Mouse (Mus musculus) MEL (cell line): ENCODE results near the gene Ccl24. TPM values are rescaled to one million over a fixed set of nuclear protein-coding genes. Genes with fewer than 3 reads are reported as not detected.

ENCODE experiments used
- DNase-seq: peaks from one replicate; pipeline ENCODE4 v3.0.0; 2011; ENCODE audit warnings: low read depth, low spot score
- H3K27ac ChIP-seq: 2 replicates; pipeline ENCODE4 v1.5.1; 2012; ENCODE audit warnings: low read depth, mild to moderate bottlenecking, control low read depth, low read length, moderate library complexity; ENCODE audit not compliant: control insufficient read depth
- H3K27me3 ChIP-seq, 2 experiments: fragments of 150-350 bp in 1 of 2; sonication (generic) in 1 of 2; 2 replicates each; pipeline ENCODE4 v1.6.1; 2012; ENCODE audit warnings: low read length in 2 of 2, mild to moderate bottlenecking in 2 of 2, improper control_type of control experiment in 1 of 2, moderate library complexity in 1 of 2; ENCODE audit not compliant: insufficient read depth in 2 of 2, control insufficient read depth in 1 of 2
- H3K36me3 ChIP-seq, 2 experiments: 2 replicates each; pipeline ENCODE4 v1.6.1; 2012 to 2014; ENCODE audit warnings: low read length in 2 of 2, improper control_type of control experiment in 1 of 2, inconsistent platforms in 1 of 2, mild to moderate bottlenecking in 1 of 2; ENCODE audit not compliant: insufficient read depth in 2 of 2, control insufficient read depth in 1 of 2
- H3K4me1 ChIP-seq, 2 experiments: fragments of 150-350 bp in 1 of 2; sonication (generic) in 1 of 2; 2 replicates each; pipeline ENCODE4 v1.6.1; 2012; ENCODE audit warnings: low read length in 2 of 2, improper control_type of control experiment in 1 of 2, mild to moderate bottlenecking in 1 of 2; ENCODE audit not compliant: insufficient read depth in 2 of 2, control insufficient read depth in 1 of 2
- H3K4me3 ChIP-seq, 2 experiments: fragments of 150-350 bp in 1 of 2; sonication (generic) in 1 of 2; 2 replicates each; pipeline ENCODE4 v1.5.1; 2012; ENCODE audit warnings: low read depth in 2 of 2, low read length in 2 of 2, mild to moderate bottlenecking in 2 of 2, moderate library complexity in 2 of 2, control low read depth in 1 of 2, improper control_type of control experiment in 1 of 2; ENCODE audit not compliant: control insufficient read depth in 1 of 2, insufficient read depth in 1 of 2
- H3K79me2 ChIP-seq: 2 replicates; pipeline ENCODE4 v1.6.1; 2012; ENCODE audit warnings: mild to moderate bottlenecking, low read length, moderate library complexity; ENCODE audit not compliant: control insufficient read depth, poor library complexity, insufficient read depth
- H3K9ac ChIP-seq: 2 replicates; pipeline ENCODE4 v1.6.1; 2012; ENCODE audit warnings: low read depth, mild to moderate bottlenecking, control low read depth, low read length, moderate library complexity; ENCODE audit not compliant: control insufficient read depth, poor library complexity, severe bottlenecking
- H3K9me3 ChIP-seq: fragments of 150-350 bp; sonication (generic); replicated peaks from 2 replicates; pipeline ENCODE4 v1.6.1; 2012; ENCODE audit warnings: mild to moderate bottlenecking, low read length, improper control_type of control experiment, moderate library complexity; ENCODE audit not compliant: insufficient read depth
- BHLHE40 ChIP-seq: IDR thresholded peaks from 2 replicates; pipeline ENCODE4 v1.6.1; 2012; ENCODE audit warnings: low read depth, mild to moderate bottlenecking, inconsistent platforms, low read length, improper control_type of control experiment, borderline replicate concordance
- E2F4 ChIP-seq: IDR thresholded peaks from 2 replicates; pipeline ENCODE4 v1.6.1; 2011; ENCODE audit warnings: low read depth, low read length, improper control_type of control experiment, borderline replicate concordance
- EP300 ChIP-seq, 2 experiments: IDR thresholded peaks; 2 replicates each; pipeline ENCODE4 v1.6.1; 2011; ENCODE audit warnings: improper control_type of control experiment in 2 of 2, low read length in 2 of 2, low read depth in 1 of 2, mild to moderate bottlenecking in 1 of 2
- GABPA ChIP-seq: IDR thresholded peaks from 2 replicates; pipeline ENCODE4 v1.6.1; 2012; ENCODE audit warnings: low read depth, mild to moderate bottlenecking, inconsistent platforms, low read length, improper control_type of control experiment, moderate library complexity
- GATA1 ChIP-seq: IDR thresholded peaks from 2 replicates; pipeline ENCODE4 v1.6.1; 2011; ENCODE audit warnings: low read depth, low read length, improper control_type of control experiment
- HCFC1 ChIP-seq: IDR thresholded peaks from 2 replicates; pipeline ENCODE4 v1.6.1; 2012; ENCODE audit warnings: low read depth, mild to moderate bottlenecking, inconsistent platforms, low read length, improper control_type of control experiment, moderate library complexity
- JUND ChIP-seq: IDR thresholded peaks from 2 replicates; pipeline ENCODE4 v1.6.1; 2011; ENCODE audit warnings: low read depth, mild to moderate bottlenecking, improper control_type of control experiment, low read length
- KAT2A ChIP-seq: conservative IDR thresholded peaks from 2 replicates; pipeline ENCODE4 v1.6.1; 2012; ENCODE audit warnings: low read depth, low read length, improper control_type of control experiment, inconsistent platforms
- MAX ChIP-seq: IDR thresholded peaks from 2 replicates; pipeline ENCODE4 v1.6.1; 2011; ENCODE audit warnings: low read length, improper control_type of control experiment
- MAZ ChIP-seq: IDR thresholded peaks from 2 replicates; pipeline ENCODE4 v1.6.1; 2012; ENCODE audit warnings: low read depth, mild to moderate bottlenecking, inconsistent platforms, low read length, improper control_type of control experiment
- MXI1 ChIP-seq: IDR thresholded peaks from 2 replicates; pipeline ENCODE4 v1.6.1; 2011; ENCODE audit warnings: mild to moderate bottlenecking, low read depth, low read length, improper control_type of control experiment
- MYB ChIP-seq: IDR thresholded peaks from 2 replicates; pipeline ENCODE4 v1.6.1; 2011; ENCODE audit warnings: mild to moderate bottlenecking, low read depth, low read length, improper control_type of control experiment
- MYC ChIP-seq: IDR thresholded peaks from 2 replicates; pipeline ENCODE4 v1.6.1; 2011; ENCODE audit warnings: low read depth, mild to moderate bottlenecking, low read length, improper control_type of control experiment, moderate library complexity
- NELFE ChIP-seq: IDR thresholded peaks from 2 replicates; pipeline ENCODE4 v1.6.1; 2011; ENCODE audit warnings: low read depth, low read length, improper control_type of control experiment
- POLR2AphosphoS2 ChIP-seq: IDR thresholded peaks from 2 replicates; pipeline ENCODE4 v1.6.1; 2011; ENCODE audit warnings: low read length, improper control_type of control experiment
- RAD21 ChIP-seq: IDR thresholded peaks from 2 replicates; pipeline ENCODE4 v1.6.1; 2011; ENCODE audit warnings: mild to moderate bottlenecking, low read depth, low read length, improper control_type of control experiment
- SIN3A ChIP-seq: IDR thresholded peaks from 2 replicates; pipeline ENCODE4 v1.6.1; 2012; ENCODE audit warnings: low read length, improper control_type of control experiment, inconsistent platforms
- TAL1 ChIP-seq: IDR thresholded peaks from 2 replicates; pipeline ENCODE4 v1.6.1; 2012; ENCODE audit warnings: mild to moderate bottlenecking, inconsistent platforms, low read length, moderate library complexity, mixed read lengths
- TCF12 ChIP-seq: IDR thresholded peaks from 2 replicates; pipeline ENCODE4 v1.6.1; 2014; ENCODE audit warnings: low read depth, mild to moderate bottlenecking, inconsistent platforms, low read length, improper control_type of control experiment, moderate library complexity
- USF1 ChIP-seq: IDR thresholded peaks from 2 replicates; pipeline ENCODE4 v1.6.1; 2014; ENCODE audit warnings: low read depth, mild to moderate bottlenecking, inconsistent platforms, low read length, improper control_type of control experiment, moderate library complexity
- USF2 ChIP-seq, 2 experiments: IDR thresholded peaks; 2 replicates each; pipeline ENCODE4 v1.6.1; 2011 to 2012; ENCODE audit warnings: improper control_type of control experiment in 2 of 2, low read length in 2 of 2, borderline replicate concordance in 1 of 2, inconsistent platforms in 1 of 2, low read depth in 1 of 2, mild to moderate bottlenecking in 1 of 2; ENCODE audit not compliant: insufficient read depth in 1 of 2
- ZMIZ1 ChIP-seq: IDR thresholded peaks from 2 replicates; pipeline ENCODE4 v1.6.1; 2012; ENCODE audit warnings: low read depth, mild to moderate bottlenecking, inconsistent platforms, low read length, improper control_type of control experiment, moderate library complexity
- polyA plus RNA-seq, 2 experiments: library from polyadenylated mRNA; stranded (reverse) in 1 of 2; unstranded in 1 of 2; fragments of >175 nt in 1 of 2; fragments of >200 nt in 1 of 2; gene quantifications; 2 replicates each; pipeline versions ENCODE4 v1.2.1 to v1.2.4; 2012; ENCODE audit warnings: low replicate concordance in 2 of 2, low read depth in 1 of 2; ENCODE audit not compliant: insufficient read length in 2 of 2, insufficient read depth in 1 of 2, missing spikeins in 1 of 2
- total RNA-seq: library from RNA; depleted of rRNA; stranded (reverse); fragments of 300-350 nt; gene quantifications from 2 replicates; pipeline ENCODE4 v1.2.3, GENCODE M21; 2012

Gene Ccl24
- total and polyA plus RNA-seq, 3 experiments = not detected

DNA sequence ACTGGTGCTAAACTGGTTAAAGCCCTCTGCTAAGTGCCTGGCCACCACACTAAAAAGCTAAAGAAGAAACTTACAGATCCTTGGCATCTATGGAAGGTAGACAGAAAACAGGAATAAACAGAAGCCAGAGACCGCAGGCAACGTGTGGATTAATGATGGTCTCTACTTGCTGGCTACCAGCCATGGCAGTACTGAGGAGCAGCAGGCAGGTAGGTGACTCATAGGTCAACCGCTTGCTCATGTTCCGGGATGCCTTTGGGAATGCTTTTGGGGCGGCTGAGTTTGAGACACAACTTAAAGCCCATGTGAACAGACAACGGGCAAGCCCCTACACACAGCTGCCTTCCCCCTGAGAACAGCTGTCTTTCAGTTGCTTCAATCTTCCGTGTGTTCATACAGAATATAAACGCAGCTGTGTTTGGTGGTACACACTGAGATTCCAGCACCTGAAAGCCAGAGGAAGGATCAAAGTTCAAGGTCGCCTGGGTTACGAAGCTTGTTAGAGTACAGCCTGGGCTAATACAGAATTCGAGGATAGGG, 41.5 kb downstream of the Ccl24 start:
- Histone ChIP-seq H3K9me3 (no peaks in the 10 kb centered on the region), H3K27ac (no peak overlapping the region), H3K4me1 (no peaks in the 10 kb centered on the region), H3K36me3 (no peaks in the 10 kb centered on the region), H3K27me3 (peaks cover 0 to 3% of the 10 kb centered on the region in 2 experiments; a peak in 2 of 4 replicates), H3K79me2 (no peaks in the 10 kb centered on the region)
- TF ChIP-seq EP300 (IDR thresholded peaks at IDR 0.05; ENCODE audit: low read depth in 1 of 2, low read length in 2 of 2) (no peak), E2F4 (no peak), MXI1 (no peak), USF1 (no peak), SIN3A (no peak), MAX (no peak), MYB (no peak), RAD21 (no peak), MYC (no peak), NELFE (no peak), BHLHE40 (no peak)
- TF ChIP-seq, all 39 proteins: peak for 0
- DNase-seq = no peak
- Histone ChIP-seq H3K9ac (no peak overlapping the region), H3K4me3 (no peak overlapping the region)

DNA sequence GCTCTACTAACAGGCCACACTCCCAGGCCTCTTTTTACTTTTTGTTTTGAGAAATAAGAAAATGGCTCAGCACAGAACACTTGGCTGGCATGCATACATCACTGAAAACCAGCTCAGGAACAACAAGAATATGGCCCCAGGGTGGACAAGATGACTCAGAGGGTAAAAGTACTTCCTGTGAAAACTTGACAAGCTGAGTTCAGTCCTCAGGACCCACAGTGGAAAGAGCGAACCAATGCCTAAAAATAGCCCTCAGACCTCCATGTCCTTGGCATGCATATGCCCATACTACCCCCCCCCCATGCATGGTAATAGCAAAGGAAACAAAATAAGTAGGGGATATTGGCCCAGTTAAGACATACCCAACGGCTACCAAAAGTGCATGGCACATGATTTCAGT, 42.9 kb downstream of the Ccl24 start:
- no peaks in the 10 kb centered on the region for H3K4me1 ChIP-seq
- H3K9me3 ChIP-seq = no peaks in the 10 kb centered on the region
- H3K27ac ChIP-seq = no peak overlapping the region
- TF ChIP-seq MYB = no peak
- TF ChIP-seq TCF12 = no peak
- TF ChIP-seq JUND = no peak
- TF ChIP-seq GATA1 = no peak
- no peak for TF ChIP-seq GABPA
- no peak for TF ChIP-seq HCFC1
- TF ChIP-seq ZMIZ1 = no peak
- no peak for TF ChIP-seq E2F4
- TF ChIP-seq EP300 (IDR thresholded peaks at IDR 0.05; ENCODE audit: low read depth in 1 of 2, low read length in 2 of 2) = no peak
- TF ChIP-seq NELFE = no peak
- TF ChIP-seq RAD21 = no peak
- TF ChIP-seq MYC = no peak
- no peak for TF ChIP-seq TAL1
- TF ChIP-seq MAX = no peak
- TF ChIP-seq POLR2AphosphoS2 = no peak
- no peak for TF ChIP-seq KAT2A
- TF ChIP-seq USF2 (IDR thresholded peaks at IDR 0.05; ENCODE audit: borderline replicate concordance in 1 of 2, insufficient read depth in 1 of 2, low read depth in 1 of 2, low read length in 2 of 2) = no peak
- TF ChIP-seq MAZ = no peak
- TF ChIP-seq, all 39 proteins: peak for 0
- H3K36me3 ChIP-seq = no peaks in the 10 kb centered on the region
- no peak overlapping the region for H3K4me3 ChIP-seq
- no peak overlapping the region for H3K9ac ChIP-seq
- H3K79me2 ChIP-seq = no peaks in the 10 kb centered on the region
- DNase-seq = no peak
- H3K27me3 ChIP-seq = peaks cover 0 to 3% of the 10 kb centered on the region in 2 experiments; a peak in 2 of 4 replicates
